10 mouse cellular contexts compared by ENCODE assay signal in genomic region chr1:193625101-193625956, GRCm38 (mm10).
DNase-seq lines count a peak whose midpoint lies in the region; ATAC-seq and TF ChIP-seq lines count a peak whose summit lies in the region.
"Had no signal": no experiment of that assay in that cellular context is flagged by ENCODE, and none has a peak within 500 bp of the region (broad histone marks: within the 10 kb centered on the region; RNA-seq: fewer than 3 reads in every experiment).

No protein-coding gene starts in this region.

- no peak overlapping the region for H3K4me2 ChIP-seq in midbrain, embryonic 13.5 days (replicated peaks)
- H3K4me2 ChIP-seq in heart, embryonic 14.5 days (ENCODE audit: low read length): 0 out of 2 replicates have a peak overlapping the region, but pooled peaks have one; percentile 18
- no peak overlapping the region for H3K4me2 ChIP-seq in liver, postnatal 0 days (ENCODE audit: low read depth, low read length)

- H3K9ac ChIP-seq in midbrain, embryonic 13.5 days (replicated peaks): no peak overlapping the region
- H3K9ac ChIP-seq in heart, embryonic 14.5 days (ENCODE audit: low read length): no peak overlapping the region
- no peak overlapping the region for H3K9ac ChIP-seq in liver, postnatal 0 days (replicated peaks)

- no peak for TF ChIP-seq CTCF in liver, postnatal 0 days (IDR thresholded peaks at IDR 0.05; ENCODE audit: low read depth)

- DNase-seq in midbrain, embryonic 10.5 days (ENCODE audit: low spot score): no peak
- peak; percentile 47 for DNase-seq in retina, postnatal 1 day
- DNase-seq in right cerebral cortex, postnatal 4 days: no peak
- no peak for DNase-seq in liver, postnatal 0 days
- DNase-seq: thymus, postnatal 36 days had no signal

- no peaks in the 10 kb centered on the region for H3K9me3 ChIP-seq in midbrain, embryonic 13.5 days
- H3K9me3 ChIP-seq in midbrain, embryonic 10.5 days (replicated peaks): no peaks in the 10 kb centered on the region
- H3K9me3 ChIP-seq in heart, embryonic 14.5 days (ENCODE audit: control insufficient read depth, low read length): no peaks in the 10 kb centered on the region
- no peaks in the 10 kb centered on the region for H3K9me3 ChIP-seq in liver, postnatal 0 days (ENCODE audit: low read length)

- TF ChIP-seq EP300 in liver, postnatal 0 days (IDR thresholded peaks at IDR 0.05; ENCODE audit: low read depth): no peak

- H3K27ac ChIP-seq in midbrain, embryonic 13.5 days: no peak overlapping the region
- no peak overlapping the region for H3K27ac ChIP-seq in midbrain, embryonic 10.5 days (replicated peaks)
- peak overlapping the region; percentile 96 for H3K27ac ChIP-seq in brown adipose tissue, adult 24 weeks (replicated peaks; ENCODE audit: low read depth, low read length)
- H3K27ac ChIP-seq in heart, embryonic 14.5 days (replicated peaks in 1 of 2; ENCODE audit: control insufficient read depth in 1 of 2, insufficient read depth in 1 of 2, low read depth in 2 of 2, low read length in 2 of 2): peak overlapping the region in 1 of 2 experiments; percentile 48; a peak in 2 of 4 replicates
- H3K27ac ChIP-seq in liver, postnatal 0 days (ENCODE audit: low read depth): no peak overlapping the region

- no peak overlapping the region for H3K4me3 ChIP-seq in midbrain, embryonic 13.5 days (replicated peaks)
- H3K4me3 ChIP-seq in midbrain, embryonic 10.5 days: no peak overlapping the region
- H3K4me3 ChIP-seq in brown adipose tissue, adult 24 weeks (ENCODE audit: insufficient read depth, low read depth, low read length): no peak overlapping the region
- H3K4me3 ChIP-seq in heart, embryonic 14.5 days (ENCODE audit: control insufficient read depth in 1 of 2, insufficient read depth in 1 of 2, low read depth in 1 of 2, low read length in 2 of 2): no peak overlapping the region
- H3K4me3 ChIP-seq in liver, postnatal 0 days (ENCODE audit: low read depth, low read length): no peak overlapping the region

- 23% methylated on average over 9 of the region's 9 CpGs for WGBS in midbrain, embryonic 13.5 days
- 19% methylated on average over 9 of the region's 9 CpGs for WGBS in midbrain, embryonic 10.5 days
- WGBS in heart, embryonic 14.5 days: 10% methylated on average over 9 of the region's 9 CpGs
- 30% methylated on average over 9 of the region's 9 CpGs for whole genome bisulfite sequencing in liver, postnatal 0 days (ENCODE audit: insufficient replicate concordance)

- peak; percentile 72 for ATAC-seq in midbrain, embryonic 13.5 days
- no peak for ATAC-seq in heart, embryonic 14.5 days (ENCODE audit: insufficient number of reproducible peaks, insufficient read depth, low FRiP score, low read depth)
- ATAC-seq in liver, postnatal 0 days: no peak
- no peak for ATAC-seq in megakaryocyte-erythroid progenitor cell, adult 5-6 weeks (replicated peaks; ENCODE audit: low FRiP score, low TSS enrichment, poor library complexity, severe bottlenecking)
- ATAC-seq: lung, postnatal 0 days had no signal

- H3K27me3 ChIP-seq in midbrain, embryonic 13.5 days: no peaks in the 10 kb centered on the region
- H3K27me3 ChIP-seq in midbrain, embryonic 10.5 days (ENCODE audit: low read depth, poor library complexity, severe bottlenecking): peaks cover 12% of the 10 kb centered on the region; the same call in 1 of the 2 replicates
- H3K27me3 ChIP-seq in heart, embryonic 14.5 days (ENCODE audit: control insufficient read depth, insufficient read depth, low read length): no peaks in the 10 kb centered on the region
- H3K27me3 ChIP-seq in liver, postnatal 0 days (ENCODE audit: insufficient read depth, low read length): 0 out of 2 replicates have a peak, but pooled peaks cover 2% of the 10 kb centered on the region

- no peaks in the 10 kb centered on the region for H3K36me3 ChIP-seq in midbrain, embryonic 13.5 days
- H3K36me3 ChIP-seq in midbrain, embryonic 10.5 days: no peaks in the 10 kb centered on the region
- no peaks in the 10 kb centered on the region for H3K36me3 ChIP-seq in heart, embryonic 14.5 days (ENCODE audit: control insufficient read depth, insufficient read depth, low read length)
- no peaks in the 10 kb centered on the region for H3K36me3 ChIP-seq in liver, postnatal 0 days (replicated peaks; ENCODE audit: insufficient read depth, low read length)

- peaks cover 13% of the 10 kb centered on the region for H3K4me1 ChIP-seq in midbrain, embryonic 13.5 days (replicated peaks)
- peaks cover 7% of the 10 kb centered on the region for H3K4me1 ChIP-seq in midbrain, embryonic 10.5 days
- peaks cover 4% of the 10 kb centered on the region; the same call in 1 of the 2 replicates for H3K4me1 ChIP-seq in brown adipose tissue, adult 24 weeks (ENCODE audit: control insufficient read depth, insufficient read depth, insufficient read length, low read length)
- H3K4me1 ChIP-seq in heart, embryonic 14.5 days (ENCODE audit: control insufficient read depth in 2 of 2, insufficient read depth in 2 of 2, low read length in 2 of 2): peaks cover 10 to 28% of the 10 kb centered on the region in 2 experiments
- no peaks in the 10 kb centered on the region for H3K4me1 ChIP-seq in liver, postnatal 0 days (ENCODE audit: insufficient read depth)
